Mouse (Mus musculus) gastrocnemius, postnatal 25 days (tissue): ENCODE measurements around the gene Vmn2r124. TPM values are rescaled to one million over a fixed set of nuclear protein-coding genes. Genes with fewer than 3 reads are reported as not detected.
"Not testable (repeated sequence)": the region's sequence is repeated elsewhere in the genome, so short reads cannot be mapped to it uniquely, and the experiment has no call there.

Experiments
- DNase-seq: peaks from one replicate; pipeline ENCODE4 v3.0.0; 2022
- long read RNA-seq, 2 experiments: library from polyadenylated mRNA; stranded (forward); transcript quantifications; one replicate each; pipeline ENCODE4 v2.0.0; 2021
- total RNA-seq, 2 experiments: library from RNA; stranded (reverse); gene quantifications; 1 replicate in 1 of 2; 2 replicates in 1 of 2; pipeline ENCODE4 v1.2.3; 2021

The Vmn2r124 gene
- not detected for total RNA-seq
- long read RNA-seq, experiment 1 = 0 reads
- long read RNA-seq, experiment 2 = 0 reads

DNA sequence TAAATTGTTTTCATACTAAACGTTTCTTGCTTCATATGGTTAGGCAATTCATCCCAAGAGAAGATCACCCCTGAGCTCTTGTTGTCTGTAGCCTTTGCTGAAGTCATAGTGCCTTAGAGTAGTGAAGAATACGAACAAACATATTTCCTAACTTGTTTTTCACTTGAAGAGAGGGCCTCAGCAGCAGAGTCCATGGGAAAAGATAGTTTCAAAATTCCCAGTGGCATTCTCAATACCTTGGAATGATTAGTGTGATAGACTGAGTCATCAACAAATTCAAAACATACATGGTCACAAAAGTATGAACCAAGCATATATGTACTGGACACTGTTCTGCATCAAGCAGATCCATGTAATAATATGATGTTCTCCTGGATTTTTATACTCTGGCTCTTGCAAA, at the start of gene Vmn2r124:
Gene Vmn2r124 (plus strand): TSS at position 301 of the 400 bp plus-strand sequence.
- DNase-seq = no peak

DNA sequence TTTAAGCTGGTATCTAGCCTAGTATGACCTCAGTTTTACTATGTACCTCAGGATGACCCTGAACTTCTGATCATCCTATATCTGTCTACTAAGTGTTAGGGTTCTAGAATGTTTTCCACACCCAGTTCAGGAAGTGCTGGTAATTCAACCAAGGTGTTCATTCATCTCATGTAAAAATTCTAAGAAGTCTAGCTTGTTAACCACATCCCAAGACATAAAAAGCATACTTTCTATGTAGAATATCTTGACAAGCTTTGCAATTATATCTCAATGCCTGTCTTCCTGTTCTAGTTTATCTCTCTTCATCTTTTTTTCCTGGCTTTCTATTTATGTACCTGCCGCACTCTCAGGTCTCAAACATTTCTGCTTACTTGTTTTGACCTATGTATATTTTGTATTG, 44.5 kb upstream of the Vmn2r124 start:
- no peak for DNase-seq

DNA sequence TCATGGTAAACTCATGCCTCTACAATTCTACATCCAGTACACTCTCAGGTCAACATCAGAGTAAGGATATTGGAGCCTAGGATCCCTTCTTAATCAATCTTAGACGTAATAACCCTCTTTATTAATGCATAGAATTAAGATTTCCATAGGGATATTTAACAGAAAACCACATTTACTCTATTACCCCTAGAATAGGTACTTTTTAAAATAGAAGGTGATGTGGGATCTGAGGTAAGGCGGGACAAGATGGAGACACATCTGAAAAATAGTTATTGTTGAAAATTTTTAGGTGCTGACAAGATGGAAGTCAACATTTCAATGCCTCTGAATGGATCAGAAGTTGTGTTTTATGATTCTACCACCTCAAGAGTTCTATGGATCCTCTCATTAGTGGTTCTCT, 27.8 kb upstream of the Vmn2r124 start, which contains the start of gene Fpr-rs4:
Gene Fpr-rs4 (plus strand): TSS at position 301 of the 400 bp plus-strand sequence.
- DNase-seq = no peak

DNA sequence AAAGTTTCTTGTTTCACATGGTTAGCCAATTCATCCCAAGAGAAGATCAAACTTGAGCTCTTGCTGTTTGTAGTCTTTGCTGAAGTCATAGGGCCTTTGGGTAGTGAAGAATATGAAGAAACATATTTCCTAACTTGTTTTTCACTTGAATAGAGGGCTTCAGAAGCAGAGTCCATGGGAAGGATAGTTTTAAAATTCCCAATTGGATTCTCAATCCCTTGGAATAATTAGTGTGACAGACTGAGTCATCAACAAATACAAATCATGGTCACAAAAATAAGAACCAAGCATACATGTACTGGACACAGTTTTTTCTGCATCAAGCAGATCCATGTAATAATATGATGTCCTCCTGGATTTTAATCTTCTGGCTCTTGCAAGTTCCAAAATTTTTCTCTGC, 35.5 kb downstream of the Vmn2r124 start, which contains the start of gene Vmn2r91:
Gene Vmn2r91 (plus strand): TSS at position 301 of the 400 bp plus-strand sequence.
- not testable (repeated sequence) for DNase-seq

DNA sequence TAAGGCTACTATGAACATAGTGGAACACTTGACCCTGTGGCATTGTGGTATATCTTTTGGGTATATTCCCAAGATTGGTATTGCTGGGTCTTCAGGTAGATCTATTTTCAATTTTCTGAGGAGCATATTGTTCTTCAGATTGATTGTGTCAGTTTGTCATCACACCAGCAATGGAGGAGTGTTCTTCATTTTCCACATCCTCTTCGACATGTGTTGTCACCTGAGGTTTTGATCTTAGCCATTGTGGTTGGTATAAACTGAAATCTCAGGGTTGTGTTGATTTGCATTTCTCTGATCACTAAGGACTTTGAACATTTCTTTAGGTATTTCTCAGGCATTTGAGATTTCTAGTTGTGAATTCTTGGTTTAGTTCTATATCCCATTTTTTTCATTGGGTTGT, 46.4 kb downstream of the Vmn2r124 start:
- DNase-seq = not testable (repeated sequence)

DNA sequence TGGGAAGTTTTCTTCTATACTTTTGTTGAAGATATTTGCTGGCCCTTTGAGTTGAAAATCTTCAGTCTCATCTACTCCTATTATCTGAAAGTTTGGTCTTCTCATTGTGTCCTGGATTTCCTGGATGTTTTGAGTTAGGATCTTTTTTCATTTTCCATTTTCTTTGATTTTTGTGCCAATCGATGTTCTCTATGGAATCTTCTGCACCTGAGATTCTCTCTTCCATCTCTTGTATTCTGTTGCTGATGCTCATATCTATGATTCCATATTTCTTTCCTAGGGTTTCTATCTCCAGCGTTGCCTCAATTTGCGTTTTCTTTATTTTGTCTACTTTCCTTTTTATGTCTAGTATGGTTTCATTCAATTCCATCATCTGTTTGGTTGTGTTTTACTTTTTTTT, 53.0 kb downstream of the Vmn2r124 start:
- DNase-seq = not testable (repeated sequence)

Other genes starting within 250 kb of the Vmn2r124 start
- 10 to 100 TPM in 1 of 2 experiments, 1 to 10 TPM in 1; 7.0 to 15.8 TPM for gene Spaca6, start 222.3 kb upstream of the Vmn2r124 start, total RNA-seq
- gene Has1, start 194.2 kb upstream of the Vmn2r124 start, total RNA-seq = under 1 TPM; 0.15 to 0.40 TPM
- gene Fpr1, start 165.5 kb upstream of the Vmn2r124 start, total RNA-seq = not detected
- not detected for gene Fpr2, start 161.6 kb upstream of the Vmn2r124 start, total RNA-seq
- gene Fpr3, start 161.6 kb upstream of the Vmn2r124 start, total RNA-seq = not detected
- not detected for gene Fpr-rs4, start 27.7 kb upstream of the Vmn2r124 start, total RNA-seq
- not detected for gene Vmn2r91, start 35.6 kb downstream of the Vmn2r124 start, total RNA-seq
- not detected for gene Vmn2r92, start 102.5 kb downstream of the Vmn2r124 start, total RNA-seq
- gene Vmn2r94, start 228.3 kb downstream of the Vmn2r124 start, total RNA-seq = not detected
- not detected for gene Vmn2r93, start 248.7 kb downstream of the Vmn2r124 start, total RNA-seq